Mouse (Mus musculus): ENCODE results near the gene Lrguk. TPM values are rescaled to one million over a fixed set of nuclear protein-coding genes. Genes with fewer than 3 reads are reported as not detected.

Gene Lrguk
- total RNA-seq, 2 experiments from 2014 or later, result not detected

DNA sequence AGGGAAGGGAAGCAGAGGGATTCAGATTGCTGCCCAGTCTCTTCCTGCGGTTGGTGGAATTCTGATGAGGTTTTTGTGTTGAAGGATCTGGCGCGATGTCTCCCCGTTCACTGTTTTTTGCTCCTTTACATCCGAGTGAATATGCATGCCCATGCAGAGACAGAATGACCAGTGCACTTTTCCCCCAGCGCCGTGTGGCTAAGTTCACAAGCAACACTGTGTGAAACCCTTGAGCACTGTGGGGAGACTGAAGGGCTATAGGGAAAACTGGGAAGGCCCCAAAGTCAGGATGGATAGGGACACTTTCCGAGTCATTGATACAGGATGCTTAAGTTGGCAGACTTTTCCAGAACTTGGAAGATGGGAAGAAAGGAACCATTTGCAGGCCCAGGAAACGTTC is 103.1 kb downstream of the Lrguk start:
- ATAC-seq (replicated peaks; ENCODE audit: low FRiP score, poor library complexity, severe bottlenecking), result no peak

GRCm38 (mm10) chr6:34138366-34138765 is 109.1 kb downstream of the Lrguk start:
- no peak for ATAC-seq (replicated peaks; ENCODE audit: low FRiP score, poor library complexity, severe bottlenecking)

DNA sequence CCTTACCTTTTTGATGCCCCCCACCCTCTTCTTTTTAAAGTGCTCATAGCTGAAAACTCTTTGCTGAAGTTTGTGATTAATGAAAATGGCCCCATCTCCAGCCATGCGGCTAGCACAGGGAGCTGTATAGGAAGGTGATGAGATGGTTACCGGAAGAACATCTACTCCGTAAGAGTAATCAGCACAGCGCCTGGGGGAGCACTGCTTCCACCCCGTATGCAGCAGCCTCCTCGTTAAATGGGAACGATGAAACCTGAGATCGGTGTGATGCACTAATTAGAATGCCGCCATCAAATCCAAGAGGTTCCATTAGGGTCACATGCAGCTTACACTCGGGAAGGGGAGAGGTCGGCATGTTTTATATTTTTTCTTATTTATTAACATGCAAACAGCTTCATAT is 113.7 kb downstream of the Lrguk start:
- ATAC-seq (replicated peaks; ENCODE audit: low FRiP score, poor library complexity, severe bottlenecking), result no peak

DNA sequence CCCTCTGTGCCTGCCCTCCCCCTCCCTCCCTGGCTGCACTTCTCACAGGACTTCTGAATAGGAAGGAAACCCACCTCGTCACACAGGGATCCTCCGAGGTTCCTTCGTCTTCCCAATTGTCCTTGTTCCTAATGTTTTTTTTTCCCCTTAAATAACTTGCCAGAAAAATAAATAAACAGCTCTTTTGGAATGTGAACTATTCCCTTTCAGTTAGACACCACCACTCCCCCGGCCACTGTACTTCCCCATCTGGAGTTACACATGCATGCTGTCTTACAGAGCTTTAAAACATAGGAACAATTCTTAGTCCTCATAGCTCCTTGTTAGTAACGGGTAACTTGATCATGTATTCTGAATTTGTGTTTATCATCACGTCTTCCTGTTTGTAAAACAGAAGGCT is 116.8 kb downstream of the Lrguk start:
- ATAC-seq (replicated peaks; ENCODE audit: low FRiP score, poor library complexity, severe bottlenecking), result no peak

DNA sequence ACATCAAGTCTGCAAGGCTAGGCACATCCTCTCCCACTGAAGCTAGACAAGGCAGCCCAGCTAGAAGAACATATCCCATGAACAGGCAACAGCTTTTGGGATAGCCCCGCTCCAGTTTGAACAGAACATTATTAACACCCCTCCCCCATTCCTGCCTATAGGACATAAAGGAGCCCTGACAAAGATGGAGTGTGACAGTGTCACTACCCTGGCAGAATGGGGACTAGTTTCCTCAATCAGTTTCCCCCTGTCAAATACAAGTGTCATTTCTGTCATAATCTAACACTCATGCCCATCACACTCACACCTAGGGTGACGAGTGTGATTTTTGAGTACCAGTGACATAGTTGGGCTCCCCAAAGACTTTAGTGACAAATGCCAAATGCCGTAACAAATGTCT is 118.8 kb downstream of the Lrguk start:
- ATAC-seq (replicated peaks; ENCODE audit: low FRiP score, poor library complexity, severe bottlenecking), result no peak

GRCm38 (mm10) chr6:34148639-34149038 is 119.4 kb downstream of the Lrguk start:
- no peak for ATAC-seq (replicated peaks; ENCODE audit: low FRiP score, poor library complexity, severe bottlenecking)

- no peak for ATAC-seq (replicated peaks; ENCODE audit: low FRiP score, poor library complexity, severe bottlenecking)
Measured at GRCm38 (mm10) chr6:34149066-34149465, 119.8 kb downstream of the Lrguk start.

GRCm38 (mm10) chr6:34149821-34150220 is 120.6 kb downstream of the Lrguk start:
- ATAC-seq (replicated peaks; ENCODE audit: low FRiP score, poor library complexity, severe bottlenecking), result no peak

- no peak for ATAC-seq (replicated peaks; ENCODE audit: low FRiP score, poor library complexity, severe bottlenecking)
Measured at GRCm38 (mm10) chr6:34153069-34154052, 124.1 kb downstream of the Lrguk start.

GRCm38 (mm10) chr6:34154202-34154601 is 125.0 kb downstream of the Lrguk start:
- no peak for ATAC-seq (replicated peaks; ENCODE audit: low FRiP score, poor library complexity, severe bottlenecking)

DNA sequence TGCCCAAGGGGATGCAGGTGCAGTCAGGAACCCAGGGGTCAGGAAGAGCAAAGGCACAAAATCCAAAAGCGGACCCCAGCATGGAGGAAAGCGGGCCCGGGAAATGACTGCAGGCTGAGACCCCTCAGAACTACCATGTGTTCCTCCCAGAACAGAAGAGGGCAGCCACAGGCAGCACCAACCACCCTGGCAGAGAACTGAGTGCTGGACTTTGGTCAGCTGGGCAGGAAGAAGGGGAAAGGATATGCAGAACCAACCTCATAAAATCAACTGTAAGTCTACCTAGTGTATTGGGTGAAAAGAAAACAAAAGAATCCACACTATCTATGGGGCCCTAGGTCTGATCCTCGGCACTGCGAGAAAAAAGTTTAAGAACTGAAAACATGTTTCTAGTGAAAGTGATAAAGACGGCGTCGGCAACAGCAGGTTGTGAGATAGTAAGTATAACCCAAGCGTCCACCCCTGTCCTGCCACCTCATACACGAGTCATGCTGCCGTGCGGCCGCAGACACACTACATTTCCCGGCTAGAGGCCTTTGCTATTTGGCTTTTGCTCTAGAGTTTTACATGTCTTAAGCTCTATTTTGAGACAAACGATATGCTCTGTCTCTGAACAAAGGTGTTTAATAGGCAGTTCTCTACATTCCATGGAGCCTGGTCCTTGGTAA is 126.0 kb downstream of the Lrguk start:
- peak; percentile 62 for ATAC-seq (replicated peaks; ENCODE audit: low FRiP score, poor library complexity, severe bottlenecking)

GRCm38 (mm10) chr6:34156057-34156456 is 126.8 kb downstream of the Lrguk start:
- 0 out of 2 replicates have a peak, but pooled peaks have one; percentile 28 for ATAC-seq (replicated peaks; ENCODE audit: low FRiP score, poor library complexity, severe bottlenecking)

- ATAC-seq (replicated peaks; ENCODE audit: low FRiP score, poor library complexity, severe bottlenecking), result peak; percentile 91
Measured at GRCm38 (mm10) chr6:34156841-34157748, 127.8 kb downstream of the Lrguk start.

- no peak for ATAC-seq (replicated peaks; ENCODE audit: low FRiP score, poor library complexity, severe bottlenecking)
Measured at GRCm38 (mm10) chr6:34159998-34160815, 131.0 kb downstream of the Lrguk start.

- ATAC-seq (replicated peaks; ENCODE audit: low FRiP score, poor library complexity, severe bottlenecking), result no peak
Measured at GRCm38 (mm10) chr6:34160816-34161310, 131.6 kb downstream of the Lrguk start.

- no peak for ATAC-seq (replicated peaks; ENCODE audit: low FRiP score, poor library complexity, severe bottlenecking)
Measured at GRCm38 (mm10) chr6:34161511-34161910, 132.3 kb downstream of the Lrguk start.

- ATAC-seq (replicated peaks; ENCODE audit: low FRiP score, poor library complexity, severe bottlenecking), result no peak
Measured at GRCm38 (mm10) chr6:34162607-34163006, 133.4 kb downstream of the Lrguk start.

DNA sequence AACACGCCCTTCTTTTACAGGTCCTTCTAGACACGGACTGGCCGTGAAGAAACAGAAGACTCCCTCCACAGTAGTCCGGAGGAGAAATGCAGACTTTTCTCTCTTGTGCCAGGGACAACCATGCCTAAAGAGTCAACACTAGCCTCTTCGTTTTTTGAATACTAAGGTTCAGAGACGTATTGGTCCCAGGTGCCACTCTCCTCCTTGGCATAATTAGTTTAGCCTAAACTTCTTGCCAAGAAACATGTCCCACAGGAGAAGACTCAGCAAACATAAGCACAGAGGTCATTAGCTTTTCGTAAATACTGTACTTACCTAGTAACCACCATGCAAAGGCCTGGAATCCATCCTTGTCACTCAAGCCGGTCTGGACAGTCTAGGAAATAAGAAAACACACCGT is 133.8 kb downstream of the Lrguk start:
- no peak for ATAC-seq (replicated peaks; ENCODE audit: low FRiP score, poor library complexity, severe bottlenecking)

GRCm38 (mm10) chr6:34168834-34169233 is 139.6 kb downstream of the Lrguk start:
- no peak for ATAC-seq (replicated peaks; ENCODE audit: low FRiP score, poor library complexity, severe bottlenecking)

Data from erythroid progenitor cell, adult 5-6 weeks (primary cell).